Mouse (Mus musculus) adrenal gland, adult 18-20 months (tissue): ENCODE data around the gene Adamts2. TPM values are rescaled to one million over a fixed set of nuclear protein-coding genes. Genes with fewer than 3 reads are reported as not detected.

Experiments used
- DNase-seq, 2 experiments: peaks; one replicate each; pipeline ENCODE4 v3.0.0; 2021 to 2022; ENCODE audit warnings: low spot score in 2 of 2
- long read RNA-seq, 2 experiments: library from polyadenylated mRNA; stranded (forward); transcript quantifications; one replicate each; pipeline ENCODE4 v2.0.0; 2021
- total RNA-seq, 2 experiments: library from RNA; stranded (reverse); gene quantifications; 1 replicate in 1 of 2; 2 replicates in 1 of 2; pipeline ENCODE4 v1.2.3; 2021

Adamts2 gene
- 1 to 10 TPM; 3.2 to 9.9 TPM for total RNA-seq
- long read RNA-seq, experiment 1, full-length matches to known transcripts: 16 of 18 reads
- long read RNA-seq, experiment 1, partial matches to known transcripts: 1 of 18 reads
- long read RNA-seq, experiment 1, other reads (novel, unspliced or antisense): 1 of 18 reads
- long read RNA-seq, experiment 2, full-length matches to known transcripts: 8 of 12 reads
- long read RNA-seq, experiment 2, partial matches to known transcripts: 4 of 12 reads
- long read RNA-seq, experiment 2, other reads (novel, unspliced or antisense): 0 of 12 reads

- peak; percentile 77 to 79 for DNase-seq
These were observed at the start of gene Adamts2 for GRCm38 (mm10) chr11:50601641-50602355. Adamts2 (plus strand) TSS chr11:50602084.

- DNase-seq: no peak
These were observed 44.8 kb upstream of the Adamts2 start for GRCm38 (mm10) chr11:50557064-50557463.

DNA sequence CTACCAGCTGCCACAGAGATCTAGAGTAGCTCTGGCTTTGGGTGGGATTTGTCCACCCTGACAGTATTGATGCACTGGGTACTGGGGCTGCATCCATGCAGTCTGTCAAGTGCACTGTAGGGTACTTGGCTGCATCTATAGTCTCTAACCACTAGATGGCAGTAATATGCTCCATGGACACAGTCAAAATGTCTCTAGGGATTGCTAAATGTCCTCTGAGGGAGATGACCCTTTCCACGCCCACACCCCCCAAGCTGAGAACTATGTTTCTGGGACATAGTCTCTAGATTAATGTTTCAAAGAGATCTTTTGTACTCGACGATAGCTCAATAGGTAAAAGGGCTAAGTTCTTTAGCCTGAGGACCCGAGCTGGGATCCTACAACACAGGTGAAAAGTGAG, 42.8 kb upstream of the Adamts2 start:
- no peak for DNase-seq

- no peak for DNase-seq
These were observed 36.2 kb upstream of the Adamts2 start for GRCm38 (mm10) chr11:50565466-50566211.

- no peak for DNase-seq
These were observed 30.4 kb upstream of the Adamts2 start for GRCm38 (mm10) chr11:50571448-50571847.

DNA sequence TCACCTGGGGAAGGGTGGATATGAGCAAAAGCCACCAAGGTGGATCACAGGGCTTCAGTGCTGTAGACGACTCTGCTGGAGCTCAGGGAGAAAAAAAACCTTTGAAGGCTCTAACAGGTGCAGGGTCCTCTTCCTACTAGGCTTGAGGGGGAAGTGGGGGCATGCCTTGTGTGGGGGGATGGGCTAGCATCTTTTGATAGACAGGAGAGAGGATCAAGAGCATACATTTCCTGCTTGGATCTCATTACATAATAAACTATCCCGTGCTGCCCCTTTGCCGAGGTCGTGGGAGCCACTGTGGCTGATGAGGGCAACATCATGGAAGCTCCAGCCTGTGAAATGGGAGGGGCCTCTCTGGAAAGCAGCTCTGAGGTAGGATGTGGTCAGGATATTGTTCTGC, 25.4 kb upstream of the Adamts2 start:
- DNase-seq: no peak

- DNase-seq: peak; percentile 40 to 46
These were observed 14.9 kb upstream of the Adamts2 start for GRCm38 (mm10) chr11:50587026-50587425.

GRCm38 (mm10) chr11:50587787-50588186, 14.1 kb upstream of the Adamts2 start:
- DNase-seq: peak; percentile 44 to 53

- peak; percentile 49 to 60 for DNase-seq
These were observed 12.8 kb upstream of the Adamts2 start for GRCm38 (mm10) chr11:50589060-50589459.

DNA sequence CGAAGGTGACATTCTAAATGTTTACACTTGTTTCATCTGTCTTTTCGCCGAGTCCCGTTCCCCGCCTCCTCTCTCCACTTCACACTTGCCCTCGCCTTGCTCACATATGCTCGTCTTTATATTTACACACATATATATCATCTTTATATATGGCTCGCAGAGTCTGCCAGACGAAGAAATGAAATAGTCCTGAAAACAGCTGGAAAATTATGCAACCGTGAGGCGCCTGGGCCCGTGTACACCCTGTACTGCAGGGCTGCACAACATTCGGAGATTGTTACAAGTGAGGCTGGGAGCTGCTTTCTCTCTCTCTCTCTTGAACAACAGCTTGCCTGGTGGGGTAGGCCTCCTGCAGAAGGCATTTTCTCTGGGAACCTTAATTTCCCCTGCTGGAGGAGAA, 10.8 kb upstream of the Adamts2 start:
- DNase-seq: no peak

DNA sequence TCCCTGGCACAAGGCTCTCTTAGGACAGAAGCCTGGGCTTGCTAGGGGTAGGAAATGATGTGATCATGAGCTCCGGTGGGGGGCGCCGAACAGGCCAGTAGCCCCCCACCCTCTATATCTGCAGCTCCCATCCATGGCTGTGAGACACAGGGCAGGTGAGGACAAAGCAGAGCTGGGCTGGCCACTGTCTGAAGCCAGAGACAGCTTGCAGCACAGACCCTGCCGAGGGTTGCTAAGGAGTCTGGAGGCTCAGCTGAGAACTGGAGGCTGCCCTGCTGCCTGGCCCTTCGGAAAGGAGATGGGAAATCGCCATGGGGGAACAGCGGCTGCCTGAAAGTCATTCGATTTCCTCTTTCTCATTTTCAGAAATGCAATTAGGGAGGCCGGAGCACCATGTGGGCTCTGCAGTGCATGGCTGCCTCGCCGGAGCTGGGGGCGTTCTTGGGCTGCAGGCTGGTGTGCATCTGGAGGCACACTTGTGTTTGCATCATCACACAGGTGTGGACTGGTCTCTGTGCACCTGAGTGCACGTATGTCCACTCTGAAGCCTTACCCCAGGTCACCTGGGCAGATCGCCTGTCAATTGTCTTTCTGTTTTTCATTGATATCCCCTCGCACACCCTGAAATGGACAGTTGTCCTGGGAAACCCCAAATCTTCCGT, 8.9 kb upstream of the Adamts2 start:
- DNase-seq: no peak

- no peak for DNase-seq
These were observed 5.3 kb upstream of the Adamts2 start for GRCm38 (mm10) chr11:50596571-50596970.

DNA sequence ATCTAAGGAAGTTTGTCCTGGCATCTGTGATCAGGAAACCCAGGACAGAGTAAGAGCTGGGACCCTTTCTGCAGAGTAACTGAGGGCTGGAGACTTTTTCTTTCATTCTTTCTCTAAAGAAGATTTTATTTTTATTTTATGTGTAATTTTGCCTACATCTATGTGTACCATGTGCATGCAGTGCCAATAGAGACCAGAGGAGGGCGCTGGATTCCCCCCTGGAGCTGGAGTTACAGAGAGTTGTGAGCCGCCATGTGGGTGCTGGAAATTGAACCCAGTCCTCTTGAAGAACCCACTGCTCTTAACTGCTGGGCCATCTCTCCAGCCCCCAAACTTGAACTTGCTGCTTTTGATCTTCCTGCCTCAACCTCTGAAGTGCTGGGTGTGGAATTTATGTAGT, 2.7 kb upstream of the Adamts2 start:
- no peak for DNase-seq

GRCm38 (mm10) chr11:50602356-50603081, 635 bp downstream of the Adamts2 start:
- peak; percentile 42 to 45 for DNase-seq

- DNase-seq: peak; percentile 27 to 42
These were observed 1.4 kb downstream of the Adamts2 start for GRCm38 (mm10) chr11:50603082-50603910.

DNA sequence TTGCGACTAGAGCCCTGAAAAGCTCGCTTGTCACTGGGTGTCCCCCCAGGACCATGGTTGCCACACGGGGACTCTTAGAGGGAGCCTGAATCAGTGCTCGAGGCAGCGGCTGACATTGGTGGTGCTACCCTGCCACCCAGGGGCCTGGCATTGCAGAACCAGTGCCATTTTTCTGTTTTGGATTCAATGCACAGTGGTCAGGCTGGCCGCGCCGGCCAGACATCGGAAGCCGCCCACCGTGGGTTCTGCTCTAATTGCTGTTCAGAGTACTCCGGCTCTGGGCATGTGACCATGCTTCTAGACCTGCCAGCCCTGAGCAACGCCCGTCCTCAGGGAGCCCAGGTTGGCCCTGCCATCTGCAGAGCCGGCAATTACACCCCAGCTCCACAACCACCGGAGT, 2.5 kb downstream of the Adamts2 start:
- no peak for DNase-seq

- DNase-seq: no peak
These were observed 9.3 kb downstream of the Adamts2 start for GRCm38 (mm10) chr11:50611181-50611580.

DNA sequence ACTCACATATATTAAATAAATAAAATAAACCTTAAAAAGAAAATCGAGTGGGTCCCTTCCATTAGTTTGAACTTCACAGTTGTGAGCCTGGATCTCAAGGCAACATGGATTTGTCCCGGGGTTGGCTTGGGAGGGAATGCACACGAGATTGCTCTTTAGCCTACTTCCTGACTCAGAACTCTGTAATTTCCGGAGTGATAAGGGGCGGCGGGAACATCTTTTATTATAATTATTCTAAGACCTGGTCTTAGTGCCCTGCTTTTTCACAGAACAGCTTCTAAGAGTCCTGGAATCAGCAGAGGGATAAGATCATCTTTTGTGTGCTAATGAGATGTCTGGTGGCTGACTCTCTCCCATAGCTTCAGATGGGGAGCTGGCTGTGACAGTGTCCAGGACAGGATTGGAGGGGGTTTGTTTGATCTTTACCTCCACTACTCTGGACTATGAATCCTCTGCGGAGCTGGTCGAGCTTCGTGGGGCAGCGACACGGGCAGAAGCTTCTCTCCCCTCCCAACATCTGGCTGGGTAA, 15.2 kb downstream of the Adamts2 start:
- DNase-seq: no peak

DNA sequence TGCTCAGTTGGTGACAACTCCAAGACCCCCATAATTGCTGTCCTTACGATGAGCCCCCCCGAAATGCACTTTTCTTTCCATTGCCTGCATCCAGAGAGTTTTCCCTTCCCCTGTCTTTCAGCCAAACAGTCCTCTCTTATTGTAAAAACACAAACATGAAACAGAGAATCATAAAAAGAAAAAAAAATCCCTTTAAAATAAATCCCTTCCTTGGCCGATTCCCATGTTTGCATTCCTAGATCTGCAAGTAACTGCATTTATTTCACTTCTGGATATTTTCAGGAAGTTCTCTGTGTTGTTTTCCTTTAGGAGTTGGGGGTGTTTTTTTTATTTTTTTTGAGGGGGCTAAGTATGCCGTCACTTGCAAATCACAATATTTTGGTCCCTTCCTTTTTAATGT, 19.0 kb downstream of the Adamts2 start:
- no peak for DNase-seq

- no peak for DNase-seq
These were observed 19.5 kb downstream of the Adamts2 start for GRCm38 (mm10) chr11:50621364-50621763.
